Mouse (Mus musculus): Measurements from ENCODE around the gene Setd4. TPM values are rescaled to one million over a fixed set of nuclear protein-coding genes. Genes with fewer than 3 reads are reported as not detected.

The Setd4 gene
- total and polyA plus RNA-seq, 2 experiments from 2014 or later, result 3.7 to 5.3 TPM

- Histone ChIP-seq H3K9me3 (replicated peaks; ENCODE audit: control insufficient read depth, low read length) (no peaks in the 10 kb centered on the region), H3K9ac (replicated peaks; ENCODE audit: low read depth, low read length) (no peak overlapping the region), H3K4me2 (ENCODE audit: low read depth, low read length) (no peak overlapping the region), H3K4me3 (ENCODE audit: low read depth, low read length) (no peak overlapping the region), H3K27me3 (ENCODE audit: control insufficient read depth, insufficient read depth, low read length) (no peaks in the 10 kb centered on the region), H3K36me3 (replicated peaks; ENCODE audit: control insufficient read depth, insufficient read depth, low read length) (no peaks in the 10 kb centered on the region), H3K4me1 (ENCODE audit: control insufficient read depth, insufficient read depth) (no peaks in the 10 kb centered on the region), H3K27ac (ENCODE audit: low read depth) (no peak overlapping the region)
- 79% methylated on average over 12 of the region's 12 CpGs for WGBS
- no peak for DNase-seq (ENCODE audit: low spot score)
- no peak for ATAC-seq (ENCODE audit: insufficient read depth, low read depth)
- TF ChIP-seq EP300 (IDR thresholded peaks at IDR 0.05; ENCODE audit: low read depth) (no peak), CTCF (IDR thresholded peaks at IDR 0.05; ENCODE audit: low read depth) (no peak)
Measured at GRCm38 (mm10) chr16:93552686-93553513, 51.0 kb downstream of the Setd4 start.

GRCm38 (mm10) chr16:93549287-93549686 lies 54.6 kb downstream of the Setd4 start:
- no peak overlapping the region for H3K9ac ChIP-seq (replicated peaks; ENCODE audit: low read depth, low read length)

GRCm38 (mm10) chr16:93548045-93548444 lies 55.8 kb downstream of the Setd4 start:
- no peak for ATAC-seq (ENCODE audit: insufficient read depth, low read depth)
- Histone ChIP-seq H3K9ac (replicated peaks; ENCODE audit: low read depth, low read length) (no peak overlapping the region), H3K36me3 (replicated peaks; ENCODE audit: control insufficient read depth, insufficient read depth, low read length) (no peaks in the 10 kb centered on the region), H3K27me3 (ENCODE audit: control insufficient read depth, insufficient read depth, low read length) (0 out of 2 replicates have a peak, but pooled peaks cover 6% of the 10 kb centered on the region), H3K4me3 (ENCODE audit: low read depth, low read length) (no peak overlapping the region), H3K4me2 (ENCODE audit: low read depth, low read length) (no peak overlapping the region), H3K27ac (ENCODE audit: low read depth) (no peak overlapping the region), H3K4me1 (ENCODE audit: control insufficient read depth, insufficient read depth) (no peaks in the 10 kb centered on the region), H3K9me3 (replicated peaks; ENCODE audit: control insufficient read depth, low read length) (no peaks in the 10 kb centered on the region)
- DNase-seq (ENCODE audit: low spot score), result no peak
- TF ChIP-seq EP300 (IDR thresholded peaks at IDR 0.05; ENCODE audit: low read depth), result no peak
- no peak for TF ChIP-seq CTCF (IDR thresholded peaks at IDR 0.05; ENCODE audit: low read depth)
- 58% methylated on average over 2 of the region's 2 CpGs for WGBS

More at GRCm38 (mm10) chr16:93549287-93549686, 54.6 kb downstream of the Setd4 start:
- H3K4me1 ChIP-seq (ENCODE audit: control insufficient read depth, insufficient read depth), result no peaks in the 10 kb centered on the region
- 29% methylated on average over 10 of the region's 10 CpGs for WGBS
- no peak overlapping the region for H3K4me2 ChIP-seq (ENCODE audit: low read depth, low read length)
- H3K27ac ChIP-seq (ENCODE audit: low read depth), result no peak overlapping the region
- DNase-seq (ENCODE audit: low spot score) (no peak), ATAC-seq (ENCODE audit: insufficient read depth, low read depth) (no peak)
- 0 out of 2 replicates have a peak, but pooled peaks cover 5% of the 10 kb centered on the region for H3K27me3 ChIP-seq (ENCODE audit: control insufficient read depth, insufficient read depth, low read length)
- no peaks in the 10 kb centered on the region for H3K9me3 ChIP-seq (replicated peaks; ENCODE audit: control insufficient read depth, low read length)
- TF ChIP-seq CTCF (IDR thresholded peaks at IDR 0.05; ENCODE audit: low read depth), result no peak
- H3K36me3 ChIP-seq (replicated peaks; ENCODE audit: control insufficient read depth, insufficient read depth, low read length), result no peaks in the 10 kb centered on the region
- no peak overlapping the region for H3K4me3 ChIP-seq (ENCODE audit: low read depth, low read length)

- Histone ChIP-seq H3K9me3 (replicated peaks; ENCODE audit: control insufficient read depth, low read length) (no peaks in the 10 kb centered on the region), H3K27ac (ENCODE audit: low read depth) (no peak overlapping the region), H3K36me3 (replicated peaks; ENCODE audit: control insufficient read depth, insufficient read depth, low read length) (no peaks in the 10 kb centered on the region), H3K9ac (replicated peaks; ENCODE audit: low read depth, low read length) (no peak overlapping the region), H3K27me3 (ENCODE audit: control insufficient read depth, insufficient read depth, low read length) (0 out of 2 replicates have a peak, but pooled peaks cover 15% of the 10 kb centered on the region), H3K4me1 (ENCODE audit: control insufficient read depth, insufficient read depth) (no peaks in the 10 kb centered on the region), H3K4me2 (ENCODE audit: low read depth, low read length) (no peak overlapping the region), H3K4me3 (ENCODE audit: low read depth, low read length) (no peak overlapping the region)
- DNase-seq (ENCODE audit: low spot score), result no peak
- ATAC-seq (ENCODE audit: insufficient read depth, low read depth), result no peak
- no peak for TF ChIP-seq CTCF (IDR thresholded peaks at IDR 0.05; ENCODE audit: low read depth)
- no peak for TF ChIP-seq EP300 (IDR thresholded peaks at IDR 0.05; ENCODE audit: low read depth)
- 66% methylated on average over 3 of the region's 3 CpGs for WGBS
Measured at GRCm38 (mm10) chr16:93547122-93547521, 56.7 kb downstream of the Setd4 start.

GRCm38 (mm10) chr16:93546354-93546965 lies 57.4 kb downstream of the Setd4 start:
- no peak for ATAC-seq (ENCODE audit: insufficient read depth, low read depth)

More at GRCm38 (mm10) chr16:93546354-93546965, 57.4 kb downstream of the Setd4 start:
- 74% methylated on average over 12 of the region's 12 CpGs for WGBS
- no peaks in the 10 kb centered on the region for H3K4me1 ChIP-seq (ENCODE audit: control insufficient read depth, insufficient read depth)
- H3K9me3 ChIP-seq (replicated peaks; ENCODE audit: control insufficient read depth, low read length), result no peaks in the 10 kb centered on the region
- H3K27ac ChIP-seq (ENCODE audit: low read depth), result no peak overlapping the region
- no peak overlapping the region for H3K9ac ChIP-seq (replicated peaks; ENCODE audit: low read depth, low read length)
- no peak overlapping the region for H3K4me3 ChIP-seq (ENCODE audit: low read depth, low read length)
- 0 out of 2 replicates have a peak, but pooled peaks cover 16% of the 10 kb centered on the region for H3K27me3 ChIP-seq (ENCODE audit: control insufficient read depth, insufficient read depth, low read length)
- H3K4me2 ChIP-seq (ENCODE audit: low read depth, low read length), result no peak overlapping the region
- TF ChIP-seq EP300 (IDR thresholded peaks at IDR 0.05; ENCODE audit: low read depth) (no peak), CTCF (IDR thresholded peaks at IDR 0.05; ENCODE audit: low read depth) (no peak)
- H3K36me3 ChIP-seq (replicated peaks; ENCODE audit: control insufficient read depth, insufficient read depth, low read length), result no peaks in the 10 kb centered on the region
- no peak for DNase-seq (ENCODE audit: low spot score)
